Mouse (Mus musculus): ENCODE measurements around the gene Zfp593. TPM values are rescaled to one million over a fixed set of nuclear protein-coding genes. Genes with fewer than 3 reads are reported as not detected.

Zfp593 gene
- total RNA-seq, 2 experiments from 2014 or later: 9.6 to 12.9 TPM

- no peak for DNase-seq
Observed at GRCm38 (mm10) chr4:134234876-134235275, 10.5 kb downstream of the Zfp593 start.

GRCm38 (mm10) chr4:134230431-134230830, 15.0 kb downstream of the Zfp593 start:
- DNase-seq: no peak

- DNase-seq: no peak
Observed at GRCm38 (mm10) chr4:134227194-134227593, 18.2 kb downstream of the Zfp593 start, which contains the start of gene Catsper4. Catsper4 (minus strand) TSS chr4:134227383.

- DNase-seq: no peak
Observed at GRCm38 (mm10) chr4:134222793-134223600, 22.4 kb downstream of the Zfp593 start.

- DNase-seq: peak; percentile 12
Observed at GRCm38 (mm10) chr4:134206488-134207053, 38.8 kb downstream of the Zfp593 start.

- no peak for DNase-seq
Observed at GRCm38 (mm10) chr4:134203340-134203896, 42.0 kb downstream of the Zfp593 start.

- no peak for DNase-seq
Observed at GRCm38 (mm10) chr4:134202904-134203303, 42.5 kb downstream of the Zfp593 start, which contains the start of gene Gm7534. Gm7534 (minus strand) TSS chr4:134203004.

- no peak for DNase-seq
Observed at GRCm38 (mm10) chr4:134199371-134199770, 46.0 kb downstream of the Zfp593 start.

Other genes starting within 250 kb of the Zfp593 start
- 10 to 100 TPM; 42.8 to 53.9 TPM for gene Dhdds, start 244.7 kb downstream of the Zfp593 start, total RNA-seq (2021)
- not detected for gene Lin28a, start 226.8 kb downstream of the Zfp593 start, total RNA-seq (2021)
- not detected for gene Zfp683, start 191.8 kb downstream of the Zfp593 start, total RNA-seq (2021)
- gene Crybg2, start 184.8 kb downstream of the Zfp593 start, total RNA-seq (2021): not detected
- 10 to 100 TPM; 10.9 to 12.0 TPM for gene Cd52, start 150.5 kb downstream of the Zfp593 start, total RNA-seq (2021)
- gene Ubxn11, start 143.0 kb downstream of the Zfp593 start, total RNA-seq (2021): 1 to 10 TPM; 5.2 to 8.5 TPM
- gene Sh3bgrl3, start 116.8 kb downstream of the Zfp593 start, total RNA-seq (2021): 10 to 100 TPM; 66.8 to 86.5 TPM
- gene Cep85, start 58.5 kb downstream of the Zfp593 start, total RNA-seq (2021): 10 to 100 TPM; 15.6 to 20.4 TPM
- not detected for gene Gm7534, start 42.6 kb downstream of the Zfp593 start, total RNA-seq (2021)
- not detected for gene Catsper4, start 18.2 kb downstream of the Zfp593 start, total RNA-seq (2021)
- under 1 TPM; 0.23 to 0.40 TPM for gene Cnksr1, start 7.2 kb downstream of the Zfp593 start, total RNA-seq (2021)
- gene E130218I03Rik, start 1.9 kb downstream of the Zfp593 start, total RNA-seq (2021): not detected
- not detected for gene Gm30191, start 1.3 kb upstream of the Zfp593 start, total RNA-seq (2021)
- gene Grrp1, start 8.5 kb upstream of the Zfp593 start, total RNA-seq (2021): 10 to 100 TPM in 1 of 2 experiments, 1 to 10 TPM in 1; 6.0 to 11.6 TPM
- gene Pdik1l, start 42.3 kb upstream of the Zfp593 start, total RNA-seq (2021): 10 to 100 TPM; 18.2 to 19.0 TPM
- gene Trim63, start 69.5 kb upstream of the Zfp593 start, total RNA-seq (2021): not detected
- 10 to 100 TPM; 21.6 to 41.1 TPM for gene Slc30a2, start 97.6 kb upstream of the Zfp593 start, total RNA-seq (2021)
- 1 to 10 TPM; 1.7 to 2.3 TPM for gene Extl1, start 138.3 kb upstream of the Zfp593 start, total RNA-seq (2021)
- gene Pafah2, start 150.7 kb upstream of the Zfp593 start, total RNA-seq (2021): 10 to 100 TPM; 14.7 to 16.0 TPM
- gene Stmn1, start 222.7 kb upstream of the Zfp593 start, total RNA-seq (2021): 10 to 100 TPM; 46.2 to 53.5 TPM